Mouse (Mus musculus) urinary bladder, postnatal 10 days (tissue): ENCODE results near the gene Map3k5.

Experiments used
- DNase-seq: peaks from one replicate; pipeline ENCODE4 v3.0.0; 2022; ENCODE audit warnings: low spot score

Map3k5 gene

GRCm38 (mm10) chr10:19935821-19936367, 1.6 kb downstream of the Map3k5 start:
- DNase-seq, result no peak

DNA sequence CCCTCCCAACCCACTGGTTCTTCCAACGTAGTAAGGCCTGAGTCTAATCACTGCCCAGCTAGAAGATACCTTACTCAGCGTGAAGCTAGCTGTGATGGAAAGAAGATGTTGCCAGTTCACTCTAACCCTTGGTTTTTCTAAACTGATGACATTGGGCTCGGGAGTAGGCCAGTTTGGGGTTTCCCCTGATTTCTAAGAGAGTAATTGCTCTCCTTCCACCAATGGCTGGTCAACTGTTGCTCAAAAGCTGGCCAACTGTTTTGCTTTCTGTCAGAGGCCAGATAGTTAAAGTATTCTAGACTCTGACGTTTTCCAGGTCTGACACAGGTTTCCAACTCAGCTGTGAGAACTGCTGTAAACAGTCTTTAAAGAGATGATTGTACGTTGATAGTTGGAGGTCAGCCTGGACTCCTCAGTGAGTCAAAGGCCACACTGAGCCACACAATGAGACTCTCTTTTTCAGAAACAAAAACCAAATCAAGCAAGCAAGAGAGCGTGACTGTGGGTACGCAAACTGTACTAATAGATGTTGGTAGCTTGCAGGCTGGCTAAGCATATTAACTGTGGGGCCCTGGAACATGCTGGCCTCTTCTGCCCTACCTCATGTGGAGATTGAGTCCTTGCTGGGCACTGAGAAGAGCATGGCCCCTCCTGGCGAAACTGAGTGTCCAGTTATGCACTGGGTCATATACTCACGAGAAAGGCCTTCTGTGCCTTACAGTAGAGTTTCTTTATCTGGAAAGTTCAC, 2.9 kb downstream of the Map3k5 start:
- no peak for DNase-seq

DNA sequence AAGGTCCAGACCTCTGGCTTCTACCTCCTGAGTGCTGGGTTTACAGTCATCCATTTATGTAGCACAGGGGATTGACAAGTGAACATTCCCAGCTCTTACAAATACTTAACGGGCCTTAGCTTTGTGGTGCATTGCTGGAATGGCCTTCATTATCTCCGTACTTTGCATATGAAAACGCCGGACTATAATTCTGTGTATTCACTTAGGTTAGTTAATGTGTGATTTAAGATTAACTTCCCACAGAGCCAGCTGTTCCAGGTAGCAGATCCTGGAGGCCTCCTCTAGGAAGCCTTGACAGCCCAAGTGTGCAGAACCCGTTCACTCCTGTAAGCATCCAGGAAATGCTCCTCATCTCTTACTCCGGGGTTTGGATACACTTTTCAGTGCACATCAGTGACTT, 4.5 kb downstream of the Map3k5 start:
- DNase-seq, result no peak

DNA sequence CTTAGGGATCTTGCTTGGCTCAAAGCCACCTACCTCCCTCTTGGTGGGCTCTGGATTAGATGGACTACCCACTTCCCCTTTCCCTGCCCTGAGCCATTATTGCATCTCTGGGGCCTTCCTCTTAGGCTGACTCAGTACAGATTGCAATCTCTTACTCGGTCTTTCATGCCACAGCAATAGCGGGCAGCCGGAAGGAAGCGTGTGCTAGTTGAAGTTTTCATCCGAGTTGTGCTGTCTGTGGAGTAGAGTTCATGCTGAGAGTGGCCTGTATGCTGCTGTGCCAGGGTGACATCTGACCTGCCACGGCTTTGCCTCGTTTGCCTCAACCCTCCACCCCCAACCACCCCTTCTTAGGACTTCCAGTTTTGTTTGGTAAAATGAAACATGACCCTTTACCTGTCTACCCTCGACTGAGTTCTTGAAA, 5.0 kb downstream of the Map3k5 start:
- DNase-seq, result no peak

GRCm38 (mm10) chr10:19940127-19940526, 5.9 kb downstream of the Map3k5 start:
- no peak for DNase-seq

DNA sequence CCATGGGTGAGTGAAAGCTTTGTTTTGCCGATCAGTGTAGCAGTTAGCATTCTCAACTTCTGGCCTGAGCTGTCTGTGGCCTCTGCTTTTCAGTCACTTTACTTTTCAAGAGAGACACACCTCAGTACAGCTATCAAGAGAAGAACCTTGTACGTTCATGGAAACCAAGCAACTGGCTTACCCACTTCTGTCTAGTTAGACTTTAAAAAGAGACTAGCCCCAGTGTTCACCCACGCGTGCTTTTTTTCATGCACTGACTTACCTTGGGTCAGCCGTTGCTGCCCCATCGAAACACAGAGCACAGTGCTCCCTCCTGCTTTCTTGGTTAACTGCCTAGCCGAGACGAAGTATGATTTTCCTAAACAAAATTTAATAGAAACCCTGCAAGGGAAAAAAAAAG, 6.4 kb downstream of the Map3k5 start:
- no peak for DNase-seq

DNA sequence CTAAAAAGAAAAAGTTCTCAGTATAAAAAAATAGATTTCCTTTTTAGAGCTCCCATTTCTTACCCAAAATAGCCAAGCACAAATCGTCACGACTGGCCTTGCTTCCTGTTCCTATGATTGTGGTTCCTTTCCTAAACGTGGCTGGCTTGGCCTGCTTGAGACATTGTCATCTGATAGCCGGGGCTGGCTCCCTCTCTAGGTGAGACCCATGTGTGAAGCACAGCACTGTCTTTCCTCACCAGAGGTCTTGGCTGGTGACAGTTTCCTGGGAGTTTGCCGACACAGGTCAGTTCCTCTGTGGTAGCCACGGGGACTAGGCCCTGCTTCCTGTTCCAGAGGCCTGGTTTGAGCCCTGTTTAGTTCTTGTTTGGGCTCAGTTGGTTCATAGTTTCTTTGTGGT, 6.8 kb downstream of the Map3k5 start:
- DNase-seq, result no peak

- no peak for DNase-seq
Observed at GRCm38 (mm10) chr10:19941914-19942313, 7.6 kb downstream of the Map3k5 start.

GRCm38 (mm10) chr10:19942621-19943020, 8.3 kb downstream of the Map3k5 start:
- DNase-seq, result no peak

- DNase-seq, result no peak
Observed at GRCm38 (mm10) chr10:19945651-19946050, 11.4 kb downstream of the Map3k5 start.

DNA sequence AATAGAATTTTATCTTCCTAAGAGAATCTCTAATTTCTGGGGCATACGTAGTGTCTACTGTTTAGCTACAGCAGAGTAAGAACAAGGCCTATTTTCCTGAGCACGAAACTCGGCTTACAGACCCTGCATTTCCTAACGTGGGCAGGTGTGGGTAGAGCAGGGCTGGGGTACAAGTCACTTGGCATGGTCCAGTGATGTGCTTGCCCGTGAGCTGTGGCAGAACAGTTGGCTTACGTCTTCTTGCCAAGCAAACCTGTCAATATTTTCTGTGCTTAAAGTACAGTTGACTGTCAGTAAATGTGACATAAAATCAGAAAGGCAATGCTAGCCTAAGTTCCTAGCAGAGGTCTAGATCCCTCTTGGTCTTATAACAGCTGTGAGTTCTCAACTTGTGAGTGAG, 12.4 kb downstream of the Map3k5 start:
- DNase-seq, result no peak

GRCm38 (mm10) chr10:19947441-19947840, 13.2 kb downstream of the Map3k5 start:
- DNase-seq, result no peak

DNA sequence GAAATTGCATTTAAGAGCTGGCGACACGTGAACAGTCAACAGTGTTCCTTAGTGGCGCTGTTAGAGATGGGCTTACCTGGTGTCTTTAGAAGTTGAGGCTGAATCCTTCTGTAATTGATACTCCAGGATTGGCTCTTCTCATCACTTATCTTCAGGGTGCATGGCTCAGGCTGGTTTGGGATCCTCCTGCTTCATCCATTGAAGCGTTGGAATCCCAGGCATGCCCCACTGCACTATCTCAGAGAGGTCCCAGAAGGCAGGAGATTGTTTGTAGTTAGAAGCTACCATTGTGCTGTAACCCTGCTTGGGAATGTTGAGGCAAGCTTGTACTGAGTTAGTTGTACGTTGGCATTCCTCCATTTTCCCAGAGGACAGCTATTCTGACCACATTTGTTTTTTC, 13.6 kb downstream of the Map3k5 start:
- DNase-seq, result no peak

DNA sequence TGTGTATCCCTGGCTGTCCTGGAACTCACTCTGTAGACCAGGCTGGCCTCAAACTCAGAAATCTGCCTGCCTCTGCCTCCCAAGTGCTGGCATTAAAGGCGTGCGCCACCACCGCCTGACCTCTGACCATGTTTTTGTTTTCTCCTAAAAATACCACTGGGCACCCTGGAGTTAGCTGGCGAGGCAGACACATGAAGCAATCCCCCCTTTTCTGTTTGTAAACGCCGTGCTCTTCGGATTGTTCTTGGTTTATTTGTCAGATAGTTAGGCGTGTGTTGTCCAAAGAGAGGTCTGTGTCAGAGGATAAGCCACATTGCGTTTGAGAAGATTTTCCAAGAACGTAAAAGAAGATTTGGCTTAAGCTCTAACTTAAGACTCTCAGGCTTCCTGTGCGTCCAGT, 14.1 kb downstream of the Map3k5 start:
- no peak for DNase-seq

GRCm38 (mm10) chr10:19949106-19949505, 14.8 kb downstream of the Map3k5 start:
- DNase-seq, result no peak

DNA sequence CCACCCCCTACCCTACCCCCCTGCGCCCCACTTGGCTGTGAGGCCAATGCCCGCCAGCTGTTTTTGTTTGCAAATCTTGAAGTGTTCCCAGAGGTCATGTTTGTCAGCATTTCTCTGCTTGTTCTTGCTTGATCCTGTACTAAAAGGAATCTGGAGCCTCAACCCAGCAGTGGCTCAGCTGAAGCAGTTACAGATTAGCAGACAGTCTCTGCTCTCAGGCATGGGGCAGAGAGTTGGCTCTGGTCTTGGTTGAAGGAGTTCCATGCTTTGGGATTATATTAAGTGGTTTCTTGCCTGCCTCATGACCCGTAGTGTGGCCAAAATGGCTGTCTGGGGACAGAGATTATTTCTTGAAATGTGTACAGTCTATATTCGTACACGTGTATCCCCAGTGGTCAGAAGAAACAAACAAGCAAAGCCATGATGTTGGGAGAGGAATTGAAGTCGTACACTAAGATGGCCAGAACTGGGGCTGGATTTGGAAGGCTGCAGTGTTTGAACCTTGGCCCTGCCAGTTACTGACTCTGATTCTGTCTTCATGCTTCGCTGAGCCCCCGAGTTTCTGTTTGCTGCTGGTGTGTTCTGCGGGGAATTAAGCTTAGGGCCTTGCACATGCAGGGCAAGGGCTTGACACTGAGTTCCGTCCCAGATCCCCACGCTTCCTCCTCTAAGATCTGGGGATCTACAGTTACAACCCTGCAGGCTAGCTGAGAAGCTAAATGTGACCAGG, 18.9 kb downstream of the Map3k5 start:
- DNase-seq, result no peak

DNA sequence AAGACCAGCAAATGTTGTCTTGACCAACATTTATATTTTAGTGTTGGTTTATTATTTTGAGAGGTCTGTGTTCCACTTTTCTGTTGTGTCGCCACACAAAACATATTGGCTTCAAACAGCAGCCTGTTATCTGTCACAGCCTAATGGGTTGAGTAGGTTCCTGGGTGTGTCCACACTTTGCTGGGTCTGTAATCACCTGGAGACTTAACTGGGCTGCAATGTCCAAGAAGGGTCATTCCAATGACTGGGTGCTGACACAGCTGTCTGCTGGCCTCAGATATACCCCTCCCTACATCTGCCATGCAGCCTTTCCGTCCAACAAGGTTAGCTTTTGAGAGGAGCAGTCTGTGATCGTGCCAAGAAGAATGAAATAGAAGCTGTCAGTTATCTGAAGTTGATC, 20.3 kb downstream of the Map3k5 start:
- no peak for DNase-seq

- no peak for DNase-seq
Observed at GRCm38 (mm10) chr10:19955817-19956216, 21.5 kb downstream of the Map3k5 start.

DNA sequence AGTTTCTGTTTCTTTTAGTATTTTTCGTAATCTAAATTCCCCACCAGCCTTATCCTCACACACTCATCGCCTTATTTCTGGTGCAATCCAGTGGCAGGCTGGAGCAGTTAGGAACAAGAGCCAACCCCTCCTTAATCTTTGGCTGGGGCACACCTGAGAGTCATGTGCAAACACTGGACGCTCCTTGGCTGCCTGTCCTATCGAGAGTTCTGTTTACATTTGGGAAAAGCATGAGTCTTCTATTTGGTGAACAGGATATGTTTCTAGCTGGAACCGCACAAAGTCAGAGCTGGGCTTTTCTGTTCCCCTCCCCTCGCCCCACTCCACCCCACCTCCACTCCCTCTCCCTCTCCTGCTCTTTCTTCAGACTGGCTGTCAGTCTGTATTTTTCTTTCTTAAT, 22.5 kb downstream of the Map3k5 start:
- no peak for DNase-seq

GRCm38 (mm10) chr10:19960831-19961380, 26.6 kb downstream of the Map3k5 start:
- no peak for DNase-seq

GRCm38 (mm10) chr10:19962746-19963145, 28.5 kb downstream of the Map3k5 start:
- no peak for DNase-seq

GRCm38 (mm10) chr10:19963206-19963605, 28.9 kb downstream of the Map3k5 start:
- DNase-seq, result no peak

DNA sequence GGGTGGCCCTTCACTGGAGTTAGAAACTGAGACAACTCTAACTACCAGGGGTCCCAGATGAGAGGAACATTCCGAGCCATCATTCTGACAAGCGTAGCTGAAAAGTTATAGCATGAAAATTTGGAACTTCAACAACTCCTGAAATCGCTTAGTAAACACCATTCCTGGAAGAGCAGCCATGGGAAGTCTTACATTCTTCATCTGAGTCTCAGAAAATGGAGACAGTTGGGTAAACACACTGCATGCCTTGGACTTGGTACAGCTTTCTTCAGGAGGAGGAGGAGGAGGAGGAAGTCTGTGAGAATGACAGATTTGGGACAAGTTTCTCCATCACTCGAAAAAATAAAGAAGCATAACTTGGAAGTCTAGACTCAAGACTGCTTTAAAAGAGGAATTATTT, 29.8 kb downstream of the Map3k5 start:
- no peak for DNase-seq
